Mouse (Mus musculus) heart, adult 2 months (tissue): ENCODE data around the gene Frmd5.

Experiments used
- CTCF ChIP-seq: fragments of 200-600 bp; IDR thresholded peaks from 2 replicates; pipeline ENCODE4 v1.8.1; 2022; ENCODE audit warnings: antibody characterized with exemption, mild to moderate bottlenecking, moderate library complexity
- EP300 ChIP-seq: fragments of 200-500 bp; IDR thresholded peaks from 2 replicates; pipeline ENCODE4 v1.6.1; 2011; ENCODE audit warnings: low read depth, low read length, control low read depth; ENCODE audit not compliant: insufficient read depth
- POLR2A ChIP-seq: fragments of 200-500 bp; IDR thresholded peaks from 2 replicates; pipeline ENCODE4 v1.6.1; 2011; ENCODE audit warnings: mild to moderate bottlenecking, low read depth, low read length, control low read depth; ENCODE audit not compliant: insufficient read depth

GRCm38 (mm10) chr2:121761281-121761795, 45.5 kb downstream of the Frmd5 start:
- TF ChIP-seq EP300, result no peak
- no peak for TF ChIP-seq POLR2A
- TF ChIP-seq CTCF, result no peak
